Mouse (Mus musculus) limb, embryonic 14.5 days (tissue): ENCODE measurements around the gene Nxnl1. TPM values are rescaled to one million over a fixed set of nuclear protein-coding genes. Genes with fewer than 3 reads are reported as not detected.

Experiments used
- ATAC-seq: fragments of 200-750 bp; cut with Nextera tagmentation; 2 replicates; pipeline ENCODE4 v1.8.0; 2017; ENCODE audit warnings: low read depth, moderate number of reproducible peaks, moderate TSS enrichment; ENCODE audit not compliant: low FRiP score
- DNase-seq: peaks from one replicate; pipeline ENCODE4 v3.0.0-alpha.2; 2015; ENCODE audit warnings: low spot score
- H3K27ac ChIP-seq: fragments of 300-500 bp; sonication (generic); replicated peaks from 2 replicates; pipeline ENCODE4 v1.5.1; 2014; ENCODE audit warnings: low read depth, mild to moderate bottlenecking, low read length, moderate library complexity, mixed read lengths
- H3K27me3 ChIP-seq: fragments of 300-500 bp; sonication (generic); 2 replicates; pipeline ENCODE4 v1.6.1; 2014; ENCODE audit warnings: low read length, mixed read lengths; ENCODE audit not compliant: control insufficient read depth, insufficient read depth
- H3K36me3 ChIP-seq: fragments of 300-500 bp; sonication (generic); 2 replicates; pipeline ENCODE4 v1.6.1; 2014; ENCODE audit warnings: mild to moderate bottlenecking, low read length, moderate library complexity, mixed read lengths; ENCODE audit not compliant: control insufficient read depth, insufficient read depth
- H3K4me1 ChIP-seq: fragments of 300-500 bp; sonication (generic); 2 replicates; pipeline ENCODE4 v1.6.1; 2014; ENCODE audit warnings: antibody characterized with exemption, low read length, mixed read lengths; ENCODE audit not compliant: control insufficient read depth, insufficient read depth
- H3K4me2 ChIP-seq: fragments of 300-500 bp; sonication (generic); replicated peaks from 2 replicates; pipeline ENCODE4 v1.6.1; 2014; ENCODE audit warnings: low read depth, mild to moderate bottlenecking, low read length, moderate library complexity; ENCODE audit not compliant: severe bottlenecking
- H3K4me3 ChIP-seq: fragments of 300-500 bp; sonication (generic); replicated peaks from 2 replicates; pipeline ENCODE4 v1.5.1; 2014; ENCODE audit warnings: low read length
- H3K9ac ChIP-seq: fragments of 300-500 bp; sonication (generic); 2 replicates; pipeline ENCODE4 v1.6.1; 2014; ENCODE audit warnings: mild to moderate bottlenecking, low read depth, low read length, moderate library complexity; ENCODE audit not compliant: severe bottlenecking
- H3K9me3 ChIP-seq: fragments of 300-500 bp; sonication (generic); 2 replicates; pipeline ENCODE4 v1.6.1; 2016; ENCODE audit warnings: low read length; ENCODE audit not compliant: control insufficient read depth
- POLR2A ChIP-seq: fragments of 200-500 bp; IDR thresholded peaks from 2 replicates; pipeline ENCODE4 v1.8.0; 2012; ENCODE audit warnings: inconsistent platforms, mild to moderate bottlenecking, moderate library complexity, borderline replicate concordance; ENCODE audit not compliant: insufficient read depth, insufficient read length; ENCODE audit errors: extremely low read depth
- WGBS: fragments of 180-500 bp; shearing (Covaris S2); extraction: QIAGEN DNeasy Blood & Tissue Kit; methylation state at CpG from one replicate; pipeline ENCODE4 v1.1.7; 2014; 5-methylcytosine and 5-hydroxymethylcytosine counted together
- polyA plus RNA-seq, 2 experiments: library from polyadenylated mRNA; depleted of rRNA in 1 of 2; stranded (reverse) in 1 of 2; unstranded in 1 of 2; fragments of >200 nt; fragmentation: Nextera tagmentation in 1 of 2; extraction: Ambion mirVana in 1 of 2; gene quantifications; 2 replicates each; pipeline versions ENCODE4 v1.2.1 to v1.2.3; 2012 to 2014

Gene Nxnl1
- polyA plus RNA-seq, 2 experiments, result not detected

- Histone ChIP-seq H3K4me2 (peak overlapping the region; percentile 83), H3K4me3 (peak overlapping the region; percentile 82), H3K27me3 (no peaks in the 10 kb centered on the region; the same call in 1 of the 2 replicates), H3K4me1 (peaks cover 8% of the 10 kb centered on the region; the same call in 1 of the 2 replicates), H3K9ac (peak overlapping the region; percentile 74; the same call in 1 of the 2 replicates), H3K9me3 (no peaks in the 10 kb centered on the region), H3K27ac (no peak overlapping the region), H3K36me3 (peaks cover 32% of the 10 kb centered on the region)
- TF ChIP-seq POLR2A, result no peak
- DNase-seq (no peak), ATAC-seq (no peak)
- WGBS, result 83% methylated on average over 9 of the region's 9 CpGs
Measured at GRCm38 (mm10) chr8:71543755-71544154, 22.6 kb downstream of the Nxnl1 start.

GRCm38 (mm10) chr8:71542632-71543343, 23.6 kb downstream of the Nxnl1 start, which contains the start of gene Mvb12a:
Mvb12a (plus strand) TSS chr8:71542922.
- under 1% methylated on average over 49 of the region's 55 CpGs for WGBS

GRCm38 (mm10) chr8:71537028-71537867, 29.2 kb downstream of the Nxnl1 start, which contains the start of gene Bst2:
Bst2 (minus strand) TSS chr8:71537456.
- Histone ChIP-seq H3K4me3 (peak within 1 kb of the TSS; percentile 31), H3K27me3 (no peaks in the 10 kb centered on the region; the same call in 1 of the 2 replicates), H3K9ac (peak within 1 kb of the TSS; percentile 38), H3K4me1 (peaks cover 10% of the 10 kb centered on the region; the same call in 1 of the 2 replicates), H3K4me2 (peak within 1 kb of the TSS; percentile 65), H3K27ac (no peak within 1 kb of the TSS), H3K36me3 (no peaks in the 10 kb centered on the region), H3K9me3 (no peaks in the 10 kb centered on the region)
- peak; percentile 85 for ATAC-seq
- DNase-seq, result peak; percentile 94
- TF ChIP-seq POLR2A, result no peak
- 2% methylated on average over 37 of the region's 37 CpGs for WGBS

More at GRCm38 (mm10) chr8:71542632-71543343, 23.6 kb downstream of the Nxnl1 start, which contains the start of gene Mvb12a:
- Histone ChIP-seq H3K9ac (peak within 1 kb of the TSS; percentile 74), H3K9me3 (no peaks in the 10 kb centered on the region), H3K4me1 (peaks cover 11% of the 10 kb centered on the region; the same call in 1 of the 2 replicates), H3K27me3 (no peaks in the 10 kb centered on the region; the same call in 1 of the 2 replicates), H3K4me2 (peak within 1 kb of the TSS; percentile 83), H3K27ac (no peak within 1 kb of the TSS), H3K36me3 (peaks cover 23% of the 10 kb centered on the region), H3K4me3 (peak within 1 kb of the TSS; percentile 82)
- ATAC-seq (peak; percentile 98), DNase-seq (peak; percentile 100)
- TF ChIP-seq POLR2A, result 0 out of 2 replicates have a peak, but pooled peaks have one; percentile 37

- H3K4me1 ChIP-seq, result peaks cover 10% of the 10 kb centered on the region; the same call in 1 of the 2 replicates
- DNase-seq, result no peak
- TF ChIP-seq POLR2A, result no peak
- no peak overlapping the region for H3K27ac ChIP-seq
- ATAC-seq, result no peak; the same call in 1 of the 2 replicates
- 57% methylated on average over 5 of the region's 5 CpGs for WGBS
- no peaks in the 10 kb centered on the region for H3K9me3 ChIP-seq
- H3K27me3 ChIP-seq, result no peaks in the 10 kb centered on the region; the same call in 1 of the 2 replicates
- no peak overlapping the region for H3K4me2 ChIP-seq
- H3K9ac ChIP-seq, result no peak overlapping the region
- H3K36me3 ChIP-seq, result no peaks in the 10 kb centered on the region
- H3K4me3 ChIP-seq, result no peak overlapping the region
Measured at GRCm38 (mm10) chr8:71535663-71536062, 30.7 kb downstream of the Nxnl1 start.
